In the genomic region with DNA sequence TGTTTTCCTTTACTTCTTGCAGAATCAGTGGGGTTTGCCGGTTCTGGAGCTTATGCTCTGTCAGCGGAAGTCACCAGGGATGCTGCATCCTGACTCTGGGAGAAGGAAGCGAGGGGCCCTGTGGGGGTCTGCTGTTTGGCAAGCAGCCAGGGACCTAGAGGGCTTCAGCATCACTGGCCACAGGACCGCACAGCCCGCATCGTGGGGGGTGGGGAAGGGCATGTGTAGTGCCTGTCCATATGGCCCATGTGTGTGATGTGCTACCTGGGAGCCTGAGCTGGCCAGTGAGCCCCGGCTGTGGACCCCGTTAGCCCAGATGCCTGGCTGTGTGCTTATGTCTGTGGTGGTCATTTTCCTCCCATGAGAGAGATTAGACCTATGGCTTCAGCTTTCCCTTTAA, we compare ENCODE assay signal across 19 mouse cellular contexts. TPM values are rescaled to one million over a fixed set of nuclear protein-coding genes. Genes with fewer than 3 reads are reported as not detected.
A peak's percentile ranks its signal among the peaks of the same experiment; 100 is the strongest.
DNase-seq lines count a peak whose midpoint lies in the region; ATAC-seq and TF ChIP-seq lines count a peak whose summit lies in the region.
"Had no signal": no experiment of that assay in that cellular context is flagged by ENCODE, and none has a peak within 500 bp of the region (broad histone marks: within the 10 kb centered on the region; RNA-seq: fewer than 3 reads in every experiment).

No protein-coding gene starts in this region.

- H3K9me3 ChIP-seq in embryonic facial prominence, embryonic 12.5 days, result no peaks in the 10 kb centered on the region
- no peaks in the 10 kb centered on the region for H3K9me3 ChIP-seq in embryonic facial prominence, embryonic 10.5 days
- no peaks in the 10 kb centered on the region for H3K9me3 ChIP-seq in heart, postnatal 0 days (replicated peaks; ENCODE audit: control insufficient read depth, low read length)
- H3K9me3 ChIP-seq in neural tube, embryonic 15.5 days (replicated peaks), result no peaks in the 10 kb centered on the region
- H3K9me3 ChIP-seq: embryonic facial prominence, embryonic 15.5 days; limb, embryonic 15.5 days had no signal

- intact Hi-C loops in heart, postnatal 14 days (cut with DNase I), result no loop called here
- intact Hi-C loops in left cerebral cortex, adult 2 months (cut with DNase I), result loop anchor here (10.0 kb wide), 1 partner anchor 165 kb away; no protein-coding TSS in a partner anchor

- no peak overlapping the region for H3K4me2 ChIP-seq in embryonic facial prominence, embryonic 12.5 days (replicated peaks)
- H3K4me2 ChIP-seq in heart, postnatal 0 days (ENCODE audit: low read depth, low read length), result peak overlapping the region; percentile 30; the same call in 1 of the 2 replicates
- H3K4me2 ChIP-seq in neural tube, embryonic 15.5 days, result no peak overlapping the region
- H3K4me2 ChIP-seq: embryonic facial prominence, embryonic 15.5 days; limb, embryonic 15.5 days had no signal

- 0 out of 2 replicates have a peak, but pooled peaks have one; percentile 41 for ATAC-seq in embryonic facial prominence, embryonic 12.5 days (ENCODE audit: insufficient number of reproducible peaks, insufficient read depth, low FRiP score, low TSS enrichment)
- ATAC-seq in heart, postnatal 0 days (ENCODE audit: insufficient read depth, low read depth), result no peak
- ATAC-seq in neural tube, embryonic 15.5 days (ENCODE audit: low FRiP score), result peak; percentile 39; the same call in 1 of the 2 replicates
- ATAC-seq: midbrain, embryonic 16.5 days had no signal

- no peak for TF ChIP-seq EP300 in heart, postnatal 0 days (IDR thresholded peaks at IDR 0.05; ENCODE audit: low read depth)

- no peak overlapping the region for H3K9ac ChIP-seq in embryonic facial prominence, embryonic 12.5 days
- H3K9ac ChIP-seq in heart, postnatal 0 days (replicated peaks; ENCODE audit: low read depth, low read length), result no peak overlapping the region
- H3K9ac ChIP-seq in neural tube, embryonic 15.5 days (replicated peaks), result no peak overlapping the region
- H3K9ac ChIP-seq: embryonic facial prominence, embryonic 15.5 days; limb, embryonic 15.5 days had no signal

- H3K27me3 ChIP-seq in embryonic facial prominence, embryonic 12.5 days, result no peaks in the 10 kb centered on the region
- H3K27me3 ChIP-seq in embryonic facial prominence, embryonic 10.5 days (replicated peaks; ENCODE audit: low read depth, poor library complexity, severe bottlenecking), result no peaks in the 10 kb centered on the region
- H3K27me3 ChIP-seq in heart, postnatal 0 days (ENCODE audit: control insufficient read depth, insufficient read depth, low read length), result no peaks in the 10 kb centered on the region
- no peaks in the 10 kb centered on the region for H3K27me3 ChIP-seq in neural tube, embryonic 15.5 days (replicated peaks)
- H3K27me3 ChIP-seq: embryonic facial prominence, embryonic 15.5 days; limb, embryonic 15.5 days had no signal

- no peak overlapping the region for H3K4me3 ChIP-seq in embryonic facial prominence, embryonic 12.5 days
- H3K4me3 ChIP-seq in embryonic facial prominence, embryonic 10.5 days, result no peak overlapping the region
- H3K4me3 ChIP-seq in heart, postnatal 0 days (ENCODE audit: low read depth, low read length), result no peak overlapping the region
- H3K4me3 ChIP-seq in left cerebral cortex, adult 2 months, result no peak overlapping the region
- no peak overlapping the region for H3K4me3 ChIP-seq in neural tube, embryonic 15.5 days (replicated peaks)
- H3K4me3 ChIP-seq: embryonic facial prominence, embryonic 15.5 days; limb, embryonic 15.5 days had no signal

- 79% methylated on average over 8 of the region's 8 CpGs for WGBS in embryonic facial prominence, embryonic 12.5 days
- WGBS in embryonic facial prominence, embryonic 10.5 days, result 90% methylated on average over 8 of the region's 8 CpGs
- 65% methylated on average over 8 of the region's 8 CpGs for WGBS in heart, postnatal 0 days
- WGBS in neural tube, embryonic 15.5 days, result 69% methylated on average over 8 of the region's 8 CpGs

- no peak overlapping the region for H3K27ac ChIP-seq in embryonic facial prominence, embryonic 12.5 days
- no peak overlapping the region for H3K27ac ChIP-seq in embryonic facial prominence, embryonic 10.5 days (replicated peaks)
- H3K27ac ChIP-seq in heart, postnatal 0 days (ENCODE audit: low read depth), result peak overlapping the region; percentile 8
- peak overlapping the region; percentile 18; the same call in 1 of the 2 replicates for H3K27ac ChIP-seq in left cerebral cortex, adult 2 months
- H3K27ac ChIP-seq in neural tube, embryonic 15.5 days (replicated peaks), result peak overlapping the region; percentile 41; the same call in 1 of the 2 replicates
- H3K27ac ChIP-seq: embryonic facial prominence, embryonic 15.5 days; limb, embryonic 15.5 days had no signal

- no peak for TF ChIP-seq CTCF in heart, postnatal 0 days (IDR thresholded peaks at IDR 0.05; ENCODE audit: low read depth)
- TF ChIP-seq CTCF in left cerebral cortex, adult 2 months (IDR thresholded peaks at IDR 0.05), result no peak

- DNase-seq in embryonic facial prominence, embryonic 10.5 days (ENCODE audit: low spot score), result no peak
- DNase-seq in heart, postnatal 0 days (ENCODE audit: low spot score), result no peak
- no peak for DNase-seq in heart, postnatal 14 days
- no peak for DNase-seq in left cerebral cortex, adult 2 months (ENCODE audit: extremely low spot score in 1 of 2, low spot score in 2 of 2)
- DNase-seq in left cerebral cortex, adult 18-20 months (ENCODE audit: low spot score in 2 of 2), result no peak
- no peak for DNase-seq in gastrocnemius, postnatal 4 days (ENCODE audit: low spot score in 2 of 2)
- DNase-seq: adrenal gland, postnatal 10 days; cerebellum, postnatal 36 days; kidney, postnatal 10 days; lung, postnatal 4 days; right cerebral cortex, adult 18-20 months; thymus, adult 18-20 months had no signal

- no peaks in the 10 kb centered on the region for H3K4me1 ChIP-seq in embryonic facial prominence, embryonic 12.5 days
- peaks cover 2% of the 10 kb centered on the region; the same call in 1 of the 2 replicates for H3K4me1 ChIP-seq in embryonic facial prominence, embryonic 10.5 days
- peaks cover 19% of the 10 kb centered on the region; the same call in 1 of the 2 replicates for H3K4me1 ChIP-seq in heart, postnatal 0 days (ENCODE audit: control insufficient read depth, insufficient read depth)
- peaks cover 32% of the 10 kb centered on the region for H3K4me1 ChIP-seq in neural tube, embryonic 15.5 days
- H3K4me1 ChIP-seq: embryonic facial prominence, embryonic 15.5 days had no signal

- H3K36me3 ChIP-seq in embryonic facial prominence, embryonic 12.5 days, result peaks cover 77% of the 10 kb centered on the region
- peaks cover 84% of the 10 kb centered on the region for H3K36me3 ChIP-seq in embryonic facial prominence, embryonic 10.5 days (replicated peaks)
- H3K36me3 ChIP-seq in heart, postnatal 0 days (replicated peaks; ENCODE audit: control insufficient read depth, insufficient read depth, low read length), result peaks cover 66% of the 10 kb centered on the region
- peaks cover 48% of the 10 kb centered on the region for H3K36me3 ChIP-seq in neural tube, embryonic 15.5 days

RNA-seq across cellular contexts. Expression of gene Pttg1ip, which starts 8.2 kb away (rescaled TPM):
- polyA plus RNA-seq in embryonic facial prominence, embryonic 12.5 days (2016; fragmentation: Nextera tagmentation; extraction: Ambion mirVana), result 92.5 and 94.4 TPM in 2 replicates
- 65.6 and 71.0 TPM in 2 replicates for polyA plus RNA-seq in embryonic facial prominence, embryonic 10.5 days (2016; fragmentation: Nextera tagmentation; extraction: Ambion mirVana)
- 117 and 163 TPM in 2 replicates for total RNA-seq in heart, postnatal 0 days (2014; rRNA removed; ENCODE audit: low replicate concordance)
- polyA plus RNA-seq in heart, postnatal 0 days (2015; fragmentation: Nextera tagmentation; extraction: Ambion mirVana), result 117 and 119 TPM in 2 replicates
- 100 to 1,000 TPM; 128 to 132 TPM for total RNA-seq in heart, postnatal 14 days (2021)
- 10 to 100 TPM; 71.6 to 77.6 TPM for total RNA-seq in left cerebral cortex, adult 2 months (2021)
- total RNA-seq in left cerebral cortex, adult 18-20 months (2021), result 10 to 100 TPM; 67.0 to 72.0 TPM
- polyA plus RNA-seq in neural tube, embryonic 15.5 days (2015; fragmentation: Nextera tagmentation; extraction: Ambion mirVana), result 73.9 and 91.7 TPM in 2 replicates
- total RNA-seq in gastrocnemius, postnatal 4 days (2021), result 100 to 1,000 TPM in 1 of 2 experiments, 10 to 100 TPM in 1; 95.8 to 103 TPM

RNA-seq across cellular contexts. Expression of gene Sumo3, which starts 16.1 kb away (rescaled TPM):
- 385 and 391 TPM in 2 replicates for polyA plus RNA-seq in embryonic facial prominence, embryonic 12.5 days (2016; fragmentation: Nextera tagmentation; extraction: Ambion mirVana)
- 419 and 445 TPM in 2 replicates for polyA plus RNA-seq in embryonic facial prominence, embryonic 10.5 days (2016; fragmentation: Nextera tagmentation; extraction: Ambion mirVana)
- total RNA-seq in heart, postnatal 0 days (2014; rRNA removed; ENCODE audit: low replicate concordance), result 112 and 128 TPM in 2 replicates
- polyA plus RNA-seq in heart, postnatal 0 days (2015; fragmentation: Nextera tagmentation; extraction: Ambion mirVana), result 121 and 128 TPM in 2 replicates
- total RNA-seq in heart, postnatal 14 days (2021), result 10 to 100 TPM; 53.7 to 61.6 TPM
- total RNA-seq in left cerebral cortex, adult 2 months (2021), result 100 to 1,000 TPM; 142 to 156 TPM
- 100 to 1,000 TPM; 165 to 172 TPM for total RNA-seq in left cerebral cortex, adult 18-20 months (2021)
- 275 and 286 TPM in 2 replicates for polyA plus RNA-seq in neural tube, embryonic 15.5 days (2015; fragmentation: Nextera tagmentation; extraction: Ambion mirVana)
- total RNA-seq in gastrocnemius, postnatal 4 days (2021), result 10 to 100 TPM; 92.1 to 96.0 TPM

RNA-seq across cellular contexts. Expression of gene Gm49325, which starts 16.2 kb away (rescaled TPM):
- polyA plus RNA-seq in embryonic facial prominence, embryonic 12.5 days (2016; fragmentation: Nextera tagmentation; extraction: Ambion mirVana), result 7.0 and 7.1 TPM in 2 replicates
- 1.9 and 8.0 TPM in 2 replicates for polyA plus RNA-seq in embryonic facial prominence, embryonic 10.5 days (2016; fragmentation: Nextera tagmentation; extraction: Ambion mirVana)
- not detected in 2 replicates for total RNA-seq in heart, postnatal 0 days (2014; rRNA removed; ENCODE audit: low replicate concordance)
- 6.8 and 13.7 TPM in 2 replicates for polyA plus RNA-seq in heart, postnatal 0 days (2015; fragmentation: Nextera tagmentation; extraction: Ambion mirVana)
- total RNA-seq in heart, postnatal 14 days (2021), result 10 to 100 TPM in 1 of 2 experiments, 1 to 10 TPM in 1; 7.6 to 12.7 TPM
- 1 to 10 TPM; 2.0 to 5.3 TPM for total RNA-seq in left cerebral cortex, adult 2 months (2021)
- 10 to 100 TPM; 12.9 to 13.0 TPM for total RNA-seq in left cerebral cortex, adult 18-20 months (2021)
- polyA plus RNA-seq in neural tube, embryonic 15.5 days (2015; fragmentation: Nextera tagmentation; extraction: Ambion mirVana), result 1.4 and 2.4 TPM in 2 replicates
- 10 to 100 TPM; 13.8 to 14.9 TPM for total RNA-seq in gastrocnemius, postnatal 4 days (2021)
- polyA plus RNA-seq: gonadal fat pad, adult 2 months; spleen, adult 2 months had no signal

RNA-seq across cellular contexts. Expression of gene Ube2g2, which starts 32.3 kb away (rescaled TPM):
- 76.7 and 81.7 TPM in 2 replicates for polyA plus RNA-seq in embryonic facial prominence, embryonic 12.5 days (2016; fragmentation: Nextera tagmentation; extraction: Ambion mirVana)
- polyA plus RNA-seq in embryonic facial prominence, embryonic 10.5 days (2016; fragmentation: Nextera tagmentation; extraction: Ambion mirVana), result 98.9 and 101 TPM in 2 replicates
- 54.1 and 56.4 TPM in 2 replicates for total RNA-seq in heart, postnatal 0 days (2014; rRNA removed; ENCODE audit: low replicate concordance)
- 69.7 and 71.8 TPM in 2 replicates for polyA plus RNA-seq in heart, postnatal 0 days (2015; fragmentation: Nextera tagmentation; extraction: Ambion mirVana)
- total RNA-seq in heart, postnatal 14 days (2021), result 10 to 100 TPM; 59.2 to 60.6 TPM
- total RNA-seq in left cerebral cortex, adult 2 months (2021), result 10 to 100 TPM; 47.4 to 48.0 TPM
- 10 to 100 TPM; 46.1 to 53.8 TPM for total RNA-seq in left cerebral cortex, adult 18-20 months (2021)
- 77.1 and 79.6 TPM in 2 replicates for polyA plus RNA-seq in neural tube, embryonic 15.5 days (2015; fragmentation: Nextera tagmentation; extraction: Ambion mirVana)
- total RNA-seq in gastrocnemius, postnatal 4 days (2021), result 10 to 100 TPM; 89.7 to 93.0 TPM

RNA-seq across cellular contexts. Expression of gene Itgb2, which starts 59.7 kb away (rescaled TPM):
- polyA plus RNA-seq in embryonic facial prominence, embryonic 12.5 days (2016; fragmentation: Nextera tagmentation; extraction: Ambion mirVana), result 0.81 and 1.3 TPM in 2 replicates
- polyA plus RNA-seq in embryonic facial prominence, embryonic 10.5 days (2016; fragmentation: Nextera tagmentation; extraction: Ambion mirVana), result 0.60 and 1.3 TPM in 2 replicates
- total RNA-seq in heart, postnatal 0 days (2014; rRNA removed; ENCODE audit: low replicate concordance), result 0.69 and 12.2 TPM in 2 replicates
- 1.4 and 1.5 TPM in 2 replicates for polyA plus RNA-seq in heart, postnatal 0 days (2015; fragmentation: Nextera tagmentation; extraction: Ambion mirVana)
- total RNA-seq in heart, postnatal 14 days (2021), result 1 to 10 TPM; 5.4 to 9.0 TPM
- 1 to 10 TPM; 3.0 to 3.5 TPM for total RNA-seq in left cerebral cortex, adult 2 months (2021)
- total RNA-seq in left cerebral cortex, adult 18-20 months (2021), result 1 to 10 TPM; 3.6 to 3.8 TPM
- polyA plus RNA-seq in neural tube, embryonic 15.5 days (2015; fragmentation: Nextera tagmentation; extraction: Ambion mirVana), result 1.0 and 4.8 TPM in 2 replicates
- 1 to 10 TPM; 2.9 to 3.9 TPM for total RNA-seq in gastrocnemius, postnatal 4 days (2021)

Comparison
In these comparisons a context has a peak if more than half of its experiments do, and no peak if none do; other contexts are left out.
1. H3K27ac ChIP-seq: peak in heart, postnatal 0 days (single experiment), left cerebral cortex, adult 2 months (single experiment) and neural tube, embryonic 15.5 days (single experiment); none in embryonic facial prominence, embryonic 12.5 days (single experiment) and embryonic facial prominence, embryonic 10.5 days (single experiment).